16 mouse cellular contexts compared by ENCODE assay signal in the genomic region with DNA sequence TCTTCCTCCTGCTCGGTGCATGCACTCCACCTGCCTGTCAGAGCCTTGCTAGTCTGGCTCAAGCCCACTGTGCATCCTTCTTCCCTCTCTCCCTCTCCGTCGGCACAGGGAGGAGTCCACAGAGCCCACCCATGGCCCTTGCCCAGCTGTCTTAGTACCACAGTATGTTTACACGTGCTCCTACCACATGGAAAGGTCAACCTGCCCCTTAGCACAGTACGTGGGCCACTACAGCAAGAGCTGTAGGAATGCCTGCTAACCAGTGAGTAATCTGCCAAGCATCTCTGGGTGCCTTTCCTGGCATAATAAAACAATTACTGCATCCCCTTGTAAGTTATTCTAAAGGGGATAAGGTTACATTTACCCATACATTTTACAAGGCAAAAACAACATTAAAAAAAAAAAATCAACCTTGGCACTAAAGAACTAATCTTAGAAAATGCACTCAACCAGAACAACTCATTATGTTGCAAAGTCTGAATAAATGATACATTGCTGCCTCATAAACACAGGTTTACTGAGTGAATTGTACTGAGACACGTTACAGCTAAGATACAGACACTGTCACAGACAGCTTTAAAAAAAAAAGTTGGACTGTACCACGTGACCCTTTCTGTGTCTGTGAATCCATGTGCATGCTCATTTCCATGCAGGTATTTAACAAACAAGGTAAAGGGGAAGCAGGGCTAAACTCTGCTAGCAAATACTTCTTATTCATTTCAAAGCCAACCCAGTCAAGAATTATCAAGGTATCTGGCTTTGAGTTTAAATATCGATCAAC. TPM values are rescaled to one million over a fixed set of nuclear protein-coding genes. Genes with fewer than 3 reads are reported as not detected.
"Had no signal": no experiment of that assay in that cellular context is flagged by ENCODE, and none has a peak within 500 bp of the region (broad histone marks: within the 10 kb centered on the region; RNA-seq: fewer than 3 reads in every experiment).

No protein-coding gene starts in this region.

- H3K4me3 ChIP-seq: limb, embryonic 13.5 days; midbrain, embryonic 12.5 days; neural tube, embryonic 15.5 days had no signal

- H3K9ac ChIP-seq: limb, embryonic 13.5 days; liver, embryonic 14.5 days; midbrain, embryonic 12.5 days; neural tube, embryonic 15.5 days had no signal

- H3K27me3 ChIP-seq: limb, embryonic 13.5 days; midbrain, embryonic 12.5 days; neural tube, embryonic 15.5 days had no signal

- H3K36me3 ChIP-seq: midbrain, embryonic 12.5 days had no signal

- H3K27ac ChIP-seq: limb, embryonic 13.5 days; liver, embryonic 14.5 days; midbrain, embryonic 12.5 days; neural tube, embryonic 15.5 days had no signal

- DNase-seq: kidney, adult 18-20 months; kidney, postnatal 25 days; lung, adult 18-20 months; right cerebral cortex, adult 18-20 months; right cerebral cortex, postnatal 25 days; thymus, postnatal 4 days had no signal

- H3K4me2 ChIP-seq: limb, embryonic 13.5 days; midbrain, embryonic 12.5 days; neural tube, embryonic 15.5 days had no signal

- H3K9me3 ChIP-seq: limb, embryonic 13.5 days; midbrain, embryonic 12.5 days; neural tube, embryonic 15.5 days had no signal

RNA-seq across cellular contexts. Expression of gene Gm17304, which starts 19.7 kb away (rescaled TPM):
- polyA plus RNA-seq: limb, embryonic 13.5 days; liver, adult 2 months; liver, embryonic 14.5 days; lung, embryonic 16.5 days; midbrain, embryonic 12.5 days; midbrain, postnatal 0 days; neural tube, embryonic 11.5 days; neural tube, embryonic 15.5 days; small intestine, adult 2 months; stomach, embryonic 16.5 days had no signal
